ENCODE assay signal across 9 mouse cellular contexts in genomic region chr5:125270587-125271130, GRCm38 (mm10).
DNase-seq lines count a peak whose midpoint lies in the region; ATAC-seq and TF ChIP-seq lines count a peak whose summit lies in the region.
"Had no signal": no experiment of that assay in that cellular context is flagged by ENCODE, and none has a peak within 500 bp of the region (broad histone marks: within the 10 kb centered on the region; RNA-seq: fewer than 3 reads in every experiment).

No protein-coding gene starts in this region.

- peak; percentile 95 for TF ChIP-seq CTCF in left cerebral cortex, adult 2 months (IDR thresholded peaks at IDR 0.05)

- 0 out of 2 replicates have a peak, but pooled peaks have one; percentile 17 for ATAC-seq in midbrain, embryonic 13.5 days

- H3K4me3 ChIP-seq in left cerebral cortex, adult 2 months: no peak overlapping the region
- H3K4me3 ChIP-seq in midbrain, embryonic 13.5 days (replicated peaks): no peak overlapping the region

- 16% methylated on average over 12 of the region's 12 CpGs for WGBS in midbrain, embryonic 13.5 days

- peaks cover 43% of the 10 kb centered on the region for H3K4me1 ChIP-seq in midbrain, embryonic 13.5 days (replicated peaks)

- intact Hi-C loops in heart, postnatal 25 days (cut with DNase I): loop anchor here (2.0 kb wide), 3 partner anchors 326 to 370 kb away; no protein-coding TSS in a partner anchor
- intact Hi-C loops in left cerebral cortex, adult 2 months (cut with DNase I): loop anchor here (1.0 to 5.0 kb wide), 5 partner anchors 233 to 370 kb away; no protein-coding TSS in a partner anchor

- no peak overlapping the region for H3K4me2 ChIP-seq in midbrain, embryonic 13.5 days (replicated peaks)

- no peaks in the 10 kb centered on the region for H3K27me3 ChIP-seq in midbrain, embryonic 13.5 days

- no peak overlapping the region for H3K9ac ChIP-seq in midbrain, embryonic 13.5 days (replicated peaks)

- no peaks in the 10 kb centered on the region for H3K36me3 ChIP-seq in midbrain, embryonic 13.5 days

- peak; percentile 61 to 76 for DNase-seq in heart, adult 18-20 months
- DNase-seq in heart, postnatal 25 days (ENCODE audit: low spot score): no peak
- DNase-seq in adrenal gland, adult 2 months: peak; percentile 69
- DNase-seq in embryo, embryonic 11 days: peak; percentile 87
- DNase-seq in heart, postnatal 4 days: peak; percentile 80
- DNase-seq in left cerebral cortex, adult 2 months (ENCODE audit: extremely low spot score in 1 of 2, low spot score in 2 of 2): peak; percentile 60 to 71
- DNase-seq in spleen, postnatal 4 days (ENCODE audit: low spot score in 2 of 2): peak; percentile 67 to 90

- H3K9me3 ChIP-seq in midbrain, embryonic 13.5 days: no peaks in the 10 kb centered on the region

- no peak overlapping the region for H3K27ac ChIP-seq in left cerebral cortex, adult 2 months
- 0 out of 2 replicates have a peak overlapping the region, but pooled peaks have one; percentile 5 for H3K27ac ChIP-seq in midbrain, embryonic 13.5 days
- H3K27ac ChIP-seq: macrophage had no signal
